Mouse (Mus musculus): ENCODE results near the gene Bcl2l13.
A peak's percentile ranks its signal among the peaks of the same experiment; 100 is the strongest.
"Not testable (repeated sequence)": the region's sequence is repeated elsewhere in the genome, so short reads cannot be mapped to it uniquely, and the experiment has no call there.

Gene Bcl2l13

GRCm38 (mm10) chr6:120835474-120836374 lies at the start of gene Bcl2l13:
Bcl2l13 (plus strand) TSS chr6:120836212.
- DNase-seq (ENCODE audit: low read depth, low spot score): peak; percentile 90

DNA sequence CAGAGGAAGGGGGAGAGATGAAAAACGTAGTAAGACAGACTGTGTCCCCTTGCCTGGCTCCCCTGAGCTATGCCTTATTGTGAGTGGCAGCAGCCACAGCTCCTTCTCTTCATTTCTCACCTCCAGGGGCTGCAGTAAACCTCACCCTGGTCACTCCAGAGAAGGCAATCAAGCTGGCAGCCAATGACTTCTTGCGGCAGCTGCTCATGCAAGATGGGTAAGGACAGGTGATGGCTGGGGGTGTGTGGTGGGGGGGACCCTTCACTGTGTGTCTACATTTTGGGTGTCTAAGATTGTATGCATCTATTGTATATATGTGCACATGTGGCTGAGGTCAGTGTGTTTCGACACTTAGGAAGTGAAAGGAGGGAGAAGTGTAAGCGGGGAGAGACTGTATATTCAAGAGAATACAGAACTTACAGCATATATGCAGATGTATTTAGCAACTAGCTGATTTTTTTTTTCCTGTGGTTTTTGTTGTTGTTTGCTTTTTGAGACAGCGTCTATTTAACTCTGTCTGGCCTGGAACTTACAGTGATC lies 47.9 kb upstream of the Bcl2l13 start:
- no peak for DNase-seq (ENCODE audit: low read depth, low spot score)

GRCm38 (mm10) chr6:120788904-120789303 lies 47.1 kb upstream of the Bcl2l13 start:
- no peak for DNase-seq (ENCODE audit: low read depth, low spot score)

- no peak for DNase-seq (ENCODE audit: low read depth, low spot score)
Observed at GRCm38 (mm10) chr6:120790153-120790552, 45.9 kb upstream of the Bcl2l13 start.

DNA sequence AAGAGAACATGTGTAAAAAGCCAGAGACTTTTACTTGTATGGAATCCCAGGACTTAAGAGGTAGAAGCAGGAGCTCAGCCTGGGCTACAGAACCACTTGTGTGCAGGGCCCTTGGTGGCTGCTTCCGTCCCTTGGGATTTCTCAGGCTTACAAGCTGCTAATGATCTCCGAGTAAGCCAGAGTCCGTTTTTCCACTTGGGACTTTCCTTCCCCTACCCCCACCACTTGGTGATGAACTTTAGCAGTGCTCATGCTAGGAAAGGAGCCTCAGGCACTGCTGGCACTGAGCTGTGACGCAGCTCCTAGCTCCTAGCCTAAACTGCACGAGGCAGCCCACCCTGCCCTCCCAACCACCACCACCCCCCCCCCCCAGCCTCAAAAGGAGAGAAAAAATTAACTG lies 45.3 kb upstream of the Bcl2l13 start:
- DNase-seq (ENCODE audit: low read depth, low spot score): no peak

- no peak for DNase-seq (ENCODE audit: low read depth, low spot score)
Observed at GRCm38 (mm10) chr6:120792947-120793346, 43.1 kb upstream of the Bcl2l13 start.

- peak; percentile 44 for DNase-seq (ENCODE audit: low read depth, low spot score)
Observed at GRCm38 (mm10) chr6:120795422-120796086, 40.5 kb upstream of the Bcl2l13 start.

DNA sequence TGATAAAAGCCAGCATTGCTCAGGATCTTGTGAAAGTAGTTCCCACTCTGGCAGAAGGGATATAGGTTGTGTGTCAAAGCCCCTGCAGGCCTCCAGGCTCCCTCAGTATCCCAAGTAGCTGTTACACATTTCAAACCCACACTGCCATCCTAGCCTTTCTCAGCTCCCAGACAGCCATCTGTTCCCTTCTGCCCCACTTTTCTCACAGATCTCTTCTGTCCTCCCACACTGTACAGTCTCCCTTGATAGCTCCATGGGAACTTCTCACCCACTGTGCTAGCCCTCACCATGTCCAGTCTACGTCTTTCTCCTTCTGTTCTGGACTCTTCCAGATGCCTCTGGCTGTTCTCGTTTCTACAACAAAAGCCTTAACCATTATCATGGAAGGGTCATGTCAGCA lies 39.9 kb upstream of the Bcl2l13 start:
- DNase-seq (ENCODE audit: low read depth, low spot score): no peak

DNA sequence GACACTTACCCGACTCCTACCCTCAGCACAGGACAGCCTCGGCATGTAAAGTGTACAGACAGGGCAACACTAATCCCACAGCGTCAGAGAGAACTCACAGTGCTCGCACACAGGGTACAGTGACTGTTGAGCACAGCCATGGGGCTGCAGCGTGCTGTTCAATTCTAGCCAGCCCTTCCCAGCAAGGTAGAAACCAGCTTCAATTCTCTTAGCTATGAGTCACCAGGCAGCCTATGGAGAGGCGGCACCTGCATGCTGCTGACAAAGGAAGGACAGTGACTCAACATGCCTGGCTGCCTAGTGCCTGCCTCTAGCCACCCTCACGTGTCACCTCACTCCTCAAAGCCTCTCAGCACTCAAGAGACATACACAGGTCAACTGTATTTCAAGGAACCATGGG lies 38.0 kb upstream of the Bcl2l13 start:
- no peak for DNase-seq (ENCODE audit: low read depth, low spot score)

DNA sequence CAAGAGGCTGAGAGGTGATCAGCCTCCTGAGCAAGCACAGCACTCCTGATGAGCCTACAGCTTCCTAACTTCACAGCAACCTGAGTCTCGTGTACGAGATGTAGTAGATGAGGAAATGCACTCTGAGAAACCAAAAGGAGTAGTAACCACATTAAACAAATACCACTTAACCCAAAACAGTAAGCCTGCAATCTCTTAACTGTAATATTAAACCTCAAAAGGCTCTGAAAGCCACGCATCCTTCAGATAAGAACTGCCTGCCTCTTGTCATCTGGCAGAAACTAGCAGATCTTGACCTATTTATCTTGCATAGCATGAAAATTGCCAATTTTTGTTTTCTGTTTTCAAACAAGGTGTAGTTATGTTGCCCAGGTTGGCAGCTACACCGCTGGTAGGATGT lies 37.1 kb upstream of the Bcl2l13 start:
- DNase-seq (ENCODE audit: low read depth, low spot score): no peak

DNA sequence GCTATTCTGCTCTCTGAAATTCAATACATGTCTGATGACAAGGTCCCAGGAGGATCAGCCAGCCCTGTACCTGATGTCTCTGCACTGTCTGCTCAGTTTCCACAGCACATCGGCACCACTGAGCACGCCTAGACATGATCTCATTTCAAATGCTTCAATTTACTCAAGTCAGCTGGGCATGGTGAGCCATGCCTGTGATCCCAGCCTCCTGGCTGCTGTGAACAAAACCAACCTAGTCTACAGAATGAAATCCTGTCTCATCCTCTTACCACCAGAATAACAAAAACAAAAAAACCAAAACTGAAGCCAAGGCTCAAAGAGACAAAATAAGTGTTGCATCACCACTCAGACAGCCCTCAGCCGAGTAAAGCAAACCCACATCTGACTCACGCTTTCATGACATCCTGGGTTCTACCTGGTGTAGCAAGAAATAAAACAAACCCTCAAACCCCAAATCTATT lies 36.4 kb upstream of the Bcl2l13 start:
- DNase-seq (ENCODE audit: low read depth, low spot score): no peak

DNA sequence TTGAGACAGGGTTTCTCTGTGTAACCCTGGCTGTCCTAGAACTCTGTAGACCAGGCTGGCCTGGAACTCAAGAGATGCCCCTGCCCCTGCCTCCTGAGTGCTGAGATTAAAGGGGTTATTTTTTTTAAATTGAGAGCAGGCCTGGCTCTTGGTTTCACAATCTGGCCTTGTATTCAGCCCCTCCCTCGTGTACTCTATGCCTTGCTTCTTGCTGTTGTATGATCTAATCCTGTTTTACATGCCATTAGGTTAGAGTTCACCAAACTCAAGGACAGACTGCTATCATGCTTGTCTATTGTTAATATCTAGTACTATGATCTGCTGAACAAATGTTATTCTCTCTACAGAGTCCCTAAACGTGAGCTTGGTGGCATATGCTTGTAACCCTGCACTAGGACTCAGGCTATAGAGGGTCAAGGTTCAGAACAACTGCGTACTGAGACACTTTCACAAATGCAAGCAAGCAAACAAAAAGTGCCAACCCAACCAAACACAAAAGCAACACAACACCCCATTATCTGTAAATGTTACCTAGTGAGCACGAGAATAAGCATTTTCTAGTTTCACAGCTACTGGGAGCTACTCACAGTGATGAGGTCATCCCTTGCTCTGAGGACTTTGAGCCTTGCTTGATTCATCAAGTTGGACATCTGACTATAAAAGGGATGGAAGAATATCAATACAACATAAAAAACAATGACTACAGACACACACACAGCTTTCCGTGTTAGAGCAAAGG lies 28.8 kb upstream of the Bcl2l13 start:
- no peak for DNase-seq (ENCODE audit: low read depth, low spot score)

DNA sequence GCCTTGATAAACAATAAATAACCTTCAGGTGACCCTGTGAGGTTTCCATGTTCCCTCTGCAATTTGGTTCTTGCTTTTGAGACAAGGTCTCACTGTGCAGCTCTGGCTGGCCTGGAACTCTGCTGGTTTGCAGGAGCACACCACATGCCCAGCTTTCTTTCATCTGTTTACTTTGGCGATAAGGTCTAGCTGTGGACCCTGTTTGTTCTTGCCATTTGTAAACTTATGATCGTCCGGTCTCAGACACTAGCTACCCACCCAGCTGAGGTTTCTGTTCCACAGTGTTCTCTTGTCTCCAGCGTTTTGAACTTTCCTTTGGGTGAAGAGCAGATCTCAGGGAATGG lies 28.3 kb upstream of the Bcl2l13 start:
- no peak for DNase-seq (ENCODE audit: low read depth, low spot score)

- not testable (repeated sequence) for DNase-seq (ENCODE audit: low read depth, low spot score)
Observed at GRCm38 (mm10) chr6:120811999-120812398, 24.0 kb upstream of the Bcl2l13 start.

GRCm38 (mm10) chr6:120819294-120819693 lies 16.7 kb upstream of the Bcl2l13 start:
- DNase-seq (ENCODE audit: low read depth, low spot score): no peak

GRCm38 (mm10) chr6:120820144-120820543 lies 15.9 kb upstream of the Bcl2l13 start:
- DNase-seq (ENCODE audit: low read depth, low spot score): no peak

DNA sequence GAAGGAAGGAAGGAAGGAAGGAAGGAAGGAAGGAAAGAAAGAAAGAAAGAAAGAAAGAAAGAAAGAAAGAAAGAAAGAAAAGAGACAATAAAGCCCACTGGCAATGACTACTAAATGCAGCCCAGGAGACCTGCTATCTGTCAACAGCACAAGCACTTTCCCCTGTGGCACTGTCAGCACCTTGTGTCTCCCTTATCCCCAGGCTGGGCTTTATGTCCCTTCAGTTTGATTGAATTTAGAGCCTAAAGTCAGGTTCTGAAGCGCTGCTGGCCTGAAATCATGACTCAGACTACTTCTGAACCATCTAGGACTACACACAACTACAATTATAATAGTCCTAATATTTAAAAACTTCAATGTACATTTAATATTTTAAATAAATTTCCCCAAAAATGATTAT lies 15.1 kb upstream of the Bcl2l13 start:
- no peak for DNase-seq (ENCODE audit: low read depth, low spot score)

DNA sequence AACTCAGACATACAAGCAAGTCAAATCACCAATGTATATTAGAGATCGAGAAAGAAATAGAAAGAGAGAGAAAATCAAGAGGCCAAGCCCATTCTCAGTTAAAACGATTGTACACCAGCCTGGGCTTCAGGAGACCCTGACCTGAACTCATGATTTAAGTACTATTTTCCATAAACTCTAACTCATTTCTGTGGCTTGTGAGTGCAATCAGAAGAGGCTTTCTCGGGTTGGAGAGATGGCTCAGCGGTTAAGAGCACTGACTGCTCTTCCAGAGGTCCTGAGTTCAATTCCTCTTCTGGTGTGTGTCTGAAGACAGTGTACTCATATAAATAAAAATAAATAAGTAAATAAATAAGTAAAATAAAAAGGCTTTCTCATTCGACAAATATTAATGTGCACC lies 14.3 kb upstream of the Bcl2l13 start:
- DNase-seq (ENCODE audit: low read depth, low spot score): no peak

- DNase-seq (ENCODE audit: low read depth, low spot score): peak; percentile 92
Observed at GRCm38 (mm10) chr6:120822307-120822928, 13.6 kb upstream of the Bcl2l13 start, which contains the start of gene Atp6v1e1. Atp6v1e1 (minus strand) TSS chr6:120822793.

DNA sequence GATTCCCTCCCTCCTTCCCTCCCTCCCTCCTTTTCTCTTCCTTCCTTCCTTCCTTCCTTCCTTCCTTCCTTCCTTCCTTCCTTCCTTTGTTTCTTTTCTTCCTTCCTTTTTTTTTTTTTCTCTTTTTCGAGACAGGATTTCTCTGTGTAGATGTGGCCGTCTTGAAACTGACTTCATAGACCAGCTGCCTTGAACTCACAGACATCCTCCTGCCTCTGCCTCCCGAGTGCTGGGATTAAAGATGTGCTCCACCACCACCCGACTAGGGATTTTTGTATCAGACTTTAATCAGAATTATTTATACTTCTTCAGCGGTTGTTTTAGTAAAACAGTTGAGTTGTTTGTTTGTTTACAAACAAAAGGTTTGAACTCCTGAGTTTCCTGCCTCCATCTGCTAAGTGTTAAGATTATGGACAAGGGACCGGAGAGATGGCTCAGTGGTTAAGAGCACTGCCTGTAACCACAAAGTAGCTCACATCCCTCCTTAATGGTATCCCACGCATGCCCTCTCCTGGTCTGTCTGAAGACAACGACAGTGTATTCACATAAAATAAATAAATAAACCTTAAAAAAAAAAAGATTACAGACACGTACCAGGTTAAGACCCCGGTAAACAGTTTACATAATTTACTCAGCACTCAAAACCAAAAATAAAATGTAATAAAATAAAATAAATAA lies 12.9 kb upstream of the Bcl2l13 start:
- no peak for DNase-seq (ENCODE audit: low read depth, low spot score)

DNA sequence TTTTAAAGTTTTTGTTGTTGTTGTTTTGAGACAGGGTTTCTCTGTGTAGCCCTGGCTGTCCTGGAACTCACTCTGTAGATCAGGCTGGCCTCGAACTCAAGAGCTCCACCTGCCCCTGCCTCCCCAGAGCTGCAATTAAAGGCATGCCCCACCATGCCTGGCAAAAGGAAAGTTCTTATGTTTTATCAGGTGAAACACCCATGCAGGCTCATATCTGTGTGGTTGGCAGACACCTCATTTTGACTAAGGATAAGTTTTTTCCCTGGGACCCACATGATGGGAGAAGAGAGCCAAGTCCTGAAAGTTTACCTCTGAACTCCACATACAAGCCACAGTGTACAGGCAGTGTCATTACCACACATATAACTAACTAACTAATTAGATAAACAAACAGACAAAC lies 6.0 kb upstream of the Bcl2l13 start:
- no peak for DNase-seq (ENCODE audit: low read depth, low spot score)
